Mouse (Mus musculus) cerebellum, adult 9-10 months (tissue): ENCODE measurements around the gene Arrdc1.
"Not testable (repeated sequence)": the region's sequence is repeated elsewhere in the genome, so short reads cannot be mapped to it uniquely, and the experiment has no call there.

ENCODE experiments used
- DNase-seq: peaks from one replicate; pipeline ENCODE4 v3.0.0; 2022

The Arrdc1 gene

DNA sequence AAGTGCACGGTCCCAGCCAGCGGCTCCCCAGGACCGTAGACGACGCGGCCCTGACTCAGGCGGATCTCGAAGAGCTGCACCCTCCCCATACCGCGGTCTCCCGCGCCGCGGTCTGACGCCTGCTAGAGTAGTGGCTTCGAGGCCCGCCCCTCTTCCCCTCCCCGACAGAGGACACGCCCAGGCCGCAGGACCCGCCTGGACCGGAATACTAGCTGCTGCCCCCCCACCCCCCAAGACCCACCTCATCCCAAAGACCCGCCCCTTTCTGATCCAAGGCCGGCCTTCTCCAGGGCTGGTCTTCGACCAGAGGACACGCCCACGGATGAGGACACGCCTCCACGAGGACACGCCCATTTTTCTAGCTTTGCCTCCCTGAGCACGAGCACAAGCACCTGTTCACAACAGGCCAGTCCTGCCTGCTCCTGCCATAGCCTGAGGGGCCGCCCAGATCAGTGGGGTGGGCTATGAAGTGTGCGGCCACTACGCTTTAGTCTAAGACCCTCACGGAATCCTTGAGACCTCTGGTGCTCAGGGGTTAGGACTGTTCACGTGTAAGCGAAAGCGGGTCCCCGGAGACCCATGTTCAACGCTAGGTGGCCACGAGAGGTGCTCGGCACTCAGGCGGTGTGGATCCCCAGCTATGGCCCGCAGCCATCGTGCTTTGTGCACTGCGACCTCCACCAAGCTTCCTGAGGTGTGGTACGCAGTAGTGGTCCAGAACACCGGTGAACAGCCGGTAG is at the start of gene Arrdc1:
Gene Arrdc1, minus strand, starts transcription at position 196 of the 740 bp plus-strand sequence.
- DNase-seq = peak; percentile 90

DNA sequence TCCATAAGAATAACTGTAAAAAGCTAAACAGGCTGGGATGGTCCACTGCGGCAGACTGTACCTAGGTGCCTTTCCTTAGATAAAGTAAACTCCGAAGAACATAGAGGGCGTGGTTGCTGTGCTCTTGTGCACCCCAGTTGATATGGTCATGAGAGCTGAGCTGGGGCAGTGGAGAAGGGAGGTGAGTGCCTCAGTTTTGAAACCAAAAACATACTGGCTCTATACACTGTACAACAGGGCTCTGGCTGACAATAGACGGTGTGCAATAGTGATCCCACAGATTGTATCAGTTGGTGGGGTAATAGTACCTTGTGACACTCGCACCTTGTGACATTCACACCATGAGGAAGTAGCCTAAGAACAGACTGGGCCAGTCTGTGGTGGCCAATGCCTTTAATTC is 41.9 kb upstream of the Arrdc1 start:
- DNase-seq = no peak

GRCm38 (mm10) chr2:24975704-24976297 is 40.7 kb upstream of the Arrdc1 start, which contains the start of gene Pnpla7:
Pnpla7 (plus strand) TSS chr2:24976033.
- peak; percentile 60 for DNase-seq

DNA sequence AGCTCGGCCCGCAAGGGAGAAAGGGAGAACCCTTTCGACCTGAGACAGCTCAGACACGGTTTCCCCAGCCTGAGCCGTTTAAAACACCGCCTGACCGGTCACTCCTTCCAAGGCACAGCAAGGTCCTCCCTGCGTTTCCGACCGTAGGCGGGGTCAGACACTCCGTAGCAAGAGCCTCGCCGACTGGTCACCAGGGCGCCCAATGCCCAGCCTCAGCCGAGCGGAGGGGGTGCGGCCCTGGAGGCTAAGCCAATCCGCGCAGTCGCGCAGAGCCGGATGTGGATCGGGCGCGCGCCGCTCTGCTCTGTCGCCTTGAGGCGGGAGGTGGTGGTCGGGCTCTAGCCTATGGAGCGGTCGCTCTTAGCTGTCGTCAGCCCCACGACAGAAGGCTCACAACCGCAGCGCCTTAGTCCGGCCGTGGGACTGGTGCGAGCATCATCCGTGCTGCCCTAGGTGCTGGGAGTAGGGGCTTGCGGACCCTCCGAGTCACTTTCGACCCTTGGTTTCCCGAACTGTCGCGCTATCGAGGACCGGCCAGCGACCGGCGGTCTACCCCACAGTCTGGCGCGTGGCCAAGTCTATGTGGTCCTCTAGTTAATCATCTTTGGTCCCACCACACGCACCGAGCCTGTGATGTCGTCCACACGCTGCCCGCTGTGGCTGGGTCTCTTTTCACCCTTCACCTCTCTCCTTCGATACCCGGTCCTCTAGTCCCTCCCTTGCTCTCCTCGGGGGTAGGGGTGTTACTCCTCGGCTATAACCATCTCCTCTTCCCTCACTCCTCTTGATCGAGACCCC is 40.1 kb upstream of the Arrdc1 start, which contains the start of gene Mrpl41:
Gene Mrpl41, minus strand, starts transcription at position 193 of the 798 bp plus-strand sequence.
- DNase-seq = peak; percentile 95

GRCm38 (mm10) chr2:24974452-24974851 is 39.4 kb upstream of the Arrdc1 start:
- peak; percentile 54 for DNase-seq

DNA sequence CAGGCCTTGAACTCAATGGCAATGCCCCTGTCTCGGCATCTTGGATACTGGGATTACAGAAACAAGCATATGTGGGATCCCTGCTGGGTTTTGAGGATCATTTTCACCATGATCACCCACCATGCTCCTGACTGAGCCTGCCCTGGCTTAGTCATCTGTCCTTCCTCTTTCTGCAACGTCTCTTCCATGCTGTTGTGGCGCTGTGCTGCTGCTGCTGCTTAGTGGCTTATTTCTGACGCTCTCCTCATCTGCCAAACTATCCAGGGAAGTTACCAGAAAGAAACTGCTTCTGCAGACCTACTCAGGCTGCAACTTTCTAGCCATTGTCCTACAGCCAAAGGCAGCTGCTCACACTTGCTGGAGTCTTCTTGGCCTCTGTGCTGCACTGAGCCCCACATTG is 35.3 kb upstream of the Arrdc1 start:
- no peak for DNase-seq

DNA sequence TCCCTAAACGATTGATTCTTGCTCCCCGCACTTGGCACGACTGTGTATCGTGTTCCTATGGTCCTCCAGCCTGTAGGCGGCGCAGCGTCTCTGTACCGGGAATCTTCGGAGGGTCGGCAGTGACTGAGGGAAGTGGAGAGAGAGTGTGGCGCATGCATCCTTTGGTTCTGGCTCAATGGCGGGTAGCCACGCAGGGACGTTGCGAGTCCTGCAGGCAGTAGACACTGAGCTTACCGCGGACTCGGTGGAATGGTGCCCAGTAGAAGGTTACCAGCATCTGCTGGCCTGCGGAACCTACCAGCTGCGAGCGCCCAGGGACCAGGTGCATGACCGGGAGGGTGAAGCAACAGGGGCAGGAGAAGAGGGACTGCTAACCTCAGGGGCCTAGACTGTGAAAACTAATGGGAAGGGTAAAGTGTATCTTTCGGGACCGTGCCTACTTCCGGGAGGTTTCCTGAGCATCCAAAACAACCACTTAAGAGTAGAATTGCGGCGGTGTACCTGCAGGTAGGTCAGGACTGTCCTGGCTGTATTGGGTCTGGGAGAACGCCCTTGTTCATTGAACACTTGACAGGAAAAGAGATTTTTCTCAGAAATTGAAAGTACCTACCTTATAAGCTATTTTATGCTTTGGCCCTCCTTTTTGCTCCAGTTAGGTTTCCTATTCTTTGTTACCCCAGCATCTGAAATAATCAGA is 27.4 kb upstream of the Arrdc1 start, which contains the start of gene Dph7:
Gene Dph7, plus strand, starts transcription at position 97 of the 697 bp plus-strand sequence.
- peak; percentile 87 for DNase-seq

GRCm38 (mm10) chr2:24960910-24961309 is 25.9 kb upstream of the Arrdc1 start:
- DNase-seq = no peak

GRCm38 (mm10) chr2:24952537-24953055 is 17.5 kb upstream of the Arrdc1 start:
- no peak for DNase-seq

- no peak for DNase-seq
Measured at GRCm38 (mm10) chr2:24950189-24950535, 15.1 kb upstream of the Arrdc1 start.

- DNase-seq = peak; percentile 97
Measured at GRCm38 (mm10) chr2:24949421-24950188, 14.6 kb upstream of the Arrdc1 start, which contains the start of gene Zmynd19. Zmynd19 (plus strand) TSS chr2:24949792.

DNA sequence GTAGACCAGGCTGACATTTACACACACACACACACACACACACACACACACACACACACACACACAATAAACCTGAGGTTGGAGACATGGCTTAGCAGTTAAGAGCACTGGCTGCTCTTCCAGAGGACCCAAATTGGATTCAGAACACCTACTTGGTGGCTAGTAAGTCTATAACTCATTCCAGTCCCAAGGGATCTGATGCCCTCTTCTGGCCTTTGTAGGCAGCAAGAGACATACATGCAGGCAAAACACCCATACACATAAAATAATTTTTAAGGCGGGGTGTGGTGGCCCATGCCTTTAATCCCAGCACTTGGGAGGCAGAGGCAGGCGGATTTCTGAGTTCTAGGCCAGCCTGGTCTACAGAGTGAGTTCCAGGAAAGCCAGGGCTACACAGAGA is 9.3 kb upstream of the Arrdc1 start:
- not testable (repeated sequence) for DNase-seq

- no peak for DNase-seq
Measured at GRCm38 (mm10) chr2:24942092-24942491, 7.0 kb upstream of the Arrdc1 start.

DNA sequence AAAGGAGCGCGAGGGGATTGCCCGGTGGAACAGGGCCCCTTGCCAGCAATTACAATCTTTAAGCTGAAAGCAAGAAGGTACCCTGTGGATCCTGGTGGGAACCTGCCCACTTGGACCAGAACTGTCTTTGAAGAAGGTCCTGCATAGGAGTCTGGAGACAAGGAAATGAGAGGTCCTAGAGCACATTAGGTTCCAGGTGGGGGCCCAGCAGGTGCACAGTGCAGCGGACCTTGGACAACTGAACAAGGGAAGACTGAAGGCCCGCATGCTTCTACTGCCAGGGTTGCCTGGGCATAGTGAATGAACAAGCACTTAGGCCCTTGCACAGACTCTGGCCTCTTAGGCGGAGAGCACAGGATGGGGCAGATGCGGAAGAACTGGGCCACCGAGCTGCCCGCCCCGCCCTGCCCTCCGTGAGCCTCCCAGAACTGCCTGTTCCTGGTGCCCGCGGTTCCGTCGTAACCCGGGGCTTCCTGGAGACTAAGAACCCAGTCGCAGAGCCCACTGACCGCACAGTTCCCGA is 550 bp downstream of the Arrdc1 start:
- DNase-seq = peak; percentile 74

GRCm38 (mm10) chr2:24929593-24929992 is 5.5 kb downstream of the Arrdc1 start:
- no peak for DNase-seq

DNA sequence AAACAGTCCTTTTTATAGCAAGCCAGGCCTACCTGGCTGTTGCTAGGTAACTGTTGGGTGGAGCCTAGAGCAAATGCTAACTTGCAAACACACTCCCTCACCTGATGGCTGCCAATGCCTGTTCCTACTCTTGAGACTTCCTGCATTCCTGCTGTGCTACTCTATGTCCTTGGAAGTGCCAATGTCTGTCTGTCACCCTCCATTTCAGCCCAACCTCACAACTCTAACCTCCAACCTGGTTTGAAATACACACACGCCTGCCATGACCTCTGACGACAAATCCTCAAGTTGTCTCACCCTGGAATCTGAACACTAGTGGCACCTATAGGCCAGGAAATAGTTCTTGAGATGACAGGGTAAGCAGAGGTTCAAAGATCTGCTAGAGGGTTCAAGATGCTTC is 5.9 kb downstream of the Arrdc1 start:
- no peak for DNase-seq

GRCm38 (mm10) chr2:24927810-24928479 is 7.1 kb downstream of the Arrdc1 start:
- DNase-seq = no peak

- DNase-seq = no peak
Measured at GRCm38 (mm10) chr2:24926965-24927358, 8.1 kb downstream of the Arrdc1 start.

DNA sequence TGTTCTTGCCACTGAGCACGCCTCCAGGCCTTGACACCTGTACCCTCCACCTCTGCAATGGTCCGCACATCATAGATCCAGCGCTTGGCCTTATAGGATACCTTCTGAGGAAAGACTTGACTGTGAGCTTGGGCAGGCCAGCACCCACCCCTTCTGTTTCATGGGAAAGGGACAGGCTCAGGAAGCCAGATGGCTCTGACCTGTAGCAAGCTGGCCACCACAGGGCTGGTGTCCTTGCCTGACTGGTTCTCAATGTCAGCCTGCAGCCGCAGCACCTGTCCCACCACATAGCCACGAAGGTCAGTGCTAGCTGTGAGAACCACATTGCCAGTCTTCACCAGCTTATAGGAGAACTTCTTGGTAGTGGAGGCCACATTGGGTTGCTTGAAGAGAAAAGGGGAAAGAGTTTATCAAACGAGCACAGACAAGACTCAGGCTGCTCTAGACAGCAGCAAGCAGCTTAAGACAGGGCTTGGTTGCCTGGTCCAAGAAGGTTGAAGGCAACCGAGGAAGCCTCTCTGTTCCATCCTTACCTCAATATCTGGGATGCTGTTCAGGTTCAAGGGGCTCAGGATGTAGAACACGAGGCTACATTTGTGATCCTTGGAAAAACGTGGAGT is 8.6 kb downstream of the Arrdc1 start:
- no peak for DNase-seq

GRCm38 (mm10) chr2:24925284-24925683 is 9.8 kb downstream of the Arrdc1 start:
- no peak for DNase-seq
